Mouse (Mus musculus): ENCODE measurements around the gene Dguok.

Dguok gene

GRCm38 (mm10) chr6:83499078-83499477 lies 7.7 kb downstream of the Dguok start:
- no peak for DNase-seq (ENCODE audit: low read depth, low spot score)

DNA sequence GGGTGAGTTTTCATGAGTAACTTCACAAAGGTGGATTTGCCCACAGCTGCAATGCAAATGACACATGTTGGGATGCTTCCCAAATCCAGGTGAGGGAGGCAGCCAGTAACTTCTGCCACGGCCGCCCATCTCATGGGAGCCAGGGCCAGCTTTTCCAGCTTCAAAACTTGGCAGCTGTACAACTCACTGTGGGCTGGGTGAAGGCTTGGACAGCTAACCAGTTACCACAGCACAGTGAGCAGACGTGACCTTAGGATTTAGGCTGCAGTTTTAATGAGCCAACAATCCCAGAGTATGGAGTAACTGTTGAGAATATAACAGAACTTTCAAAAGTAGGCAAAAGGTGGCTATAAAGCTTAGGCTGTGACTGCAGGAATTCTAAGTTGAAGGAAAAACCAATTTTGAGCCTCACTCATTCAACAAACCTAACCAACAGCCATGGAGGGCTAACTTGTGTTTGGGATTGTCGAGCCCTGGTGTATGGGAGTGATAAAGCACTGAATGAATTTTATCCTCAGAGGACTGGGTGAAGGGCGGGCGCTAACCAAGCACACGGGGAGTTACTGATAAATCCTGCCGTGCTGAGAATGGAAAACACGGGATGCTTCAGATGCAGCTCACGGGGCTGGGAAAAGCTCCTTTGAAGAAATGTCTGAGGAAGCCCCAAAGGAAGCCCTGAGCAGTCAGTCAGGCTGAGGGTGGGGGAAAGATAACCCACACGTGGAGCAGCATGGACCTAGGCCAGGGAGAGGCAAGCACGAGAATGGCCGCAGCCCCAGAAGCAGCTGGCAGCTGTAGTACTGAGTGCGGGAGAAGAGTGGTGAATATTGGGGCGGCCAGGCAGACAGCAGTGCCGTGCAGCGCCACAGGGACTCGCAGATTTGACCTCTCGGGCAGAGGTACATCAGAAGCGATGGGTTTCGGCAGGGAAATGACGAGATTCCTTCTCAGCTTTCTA lies 9.7 kb downstream of the Dguok start:
- no peak for DNase-seq (ENCODE audit: low read depth, low spot score)

DNA sequence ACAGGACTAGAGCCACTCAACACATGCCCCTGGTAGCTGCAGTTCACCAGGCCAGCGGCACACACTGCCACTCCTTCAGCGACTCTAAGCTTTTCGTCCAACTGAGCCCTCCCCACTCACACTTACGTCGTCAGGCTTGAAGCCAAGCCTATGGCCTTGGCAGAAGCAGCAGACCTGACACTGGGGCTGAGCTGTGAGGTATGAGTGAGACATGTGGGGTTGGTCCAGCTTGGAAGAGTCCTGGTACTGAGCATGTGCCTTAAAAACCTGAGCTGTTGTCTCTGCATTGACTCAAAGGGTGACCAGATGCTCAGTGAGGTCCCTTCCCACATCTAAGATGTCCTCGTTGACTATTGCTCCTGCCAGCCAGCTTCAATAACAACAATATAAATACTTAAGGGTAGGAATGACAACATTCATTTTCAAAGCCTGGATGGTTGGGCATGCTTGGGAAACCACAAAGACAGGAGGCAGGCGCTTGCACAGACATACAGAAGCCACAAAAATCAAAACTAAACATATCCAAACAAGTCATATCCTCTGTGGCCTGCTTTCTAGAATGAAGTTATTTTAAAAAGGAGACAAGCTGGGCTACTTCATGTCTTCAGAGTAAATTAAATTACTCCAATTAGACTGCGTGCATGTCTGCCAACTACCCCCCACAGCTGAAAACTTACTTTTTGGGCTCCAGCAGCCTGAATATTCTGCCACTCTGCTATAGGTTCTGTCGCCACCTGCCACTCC lies 10.6 kb downstream of the Dguok start:
- DNase-seq (ENCODE audit: low read depth, low spot score), result no peak

- DNase-seq (ENCODE audit: low read depth, low spot score), result no peak
Measured at GRCm38 (mm10) chr6:83490622-83491021, 16.1 kb downstream of the Dguok start.

- no peak for DNase-seq (ENCODE audit: low read depth, low spot score)
Measured at GRCm38 (mm10) chr6:83488200-83488599, 18.6 kb downstream of the Dguok start.

GRCm38 (mm10) chr6:83487298-83487697 lies 19.5 kb downstream of the Dguok start:
- DNase-seq (ENCODE audit: low read depth, low spot score), result no peak

GRCm38 (mm10) chr6:83485854-83486253 lies 20.9 kb downstream of the Dguok start:
- no peak for DNase-seq (ENCODE audit: low read depth, low spot score)

DNA sequence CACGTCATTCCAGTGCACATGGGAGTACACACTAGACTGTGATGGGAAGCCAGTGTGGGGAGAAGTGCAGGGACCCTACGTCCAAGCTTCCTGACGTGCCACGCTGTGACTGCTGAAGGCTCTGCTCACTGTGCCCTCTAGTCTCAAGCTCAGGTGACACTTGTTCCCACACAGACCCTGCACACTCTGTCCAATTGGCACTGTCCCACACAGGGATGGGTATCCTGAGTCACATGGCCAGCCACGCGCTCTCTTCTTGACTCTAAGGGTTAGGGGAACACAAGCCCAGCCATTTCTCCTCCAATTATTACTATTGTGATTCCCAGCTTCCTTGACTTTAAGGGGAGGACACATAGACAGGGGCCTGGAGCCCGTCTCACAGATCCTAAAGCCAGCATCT lies 23.0 kb downstream of the Dguok start:
- no peak for DNase-seq (ENCODE audit: low read depth, low spot score)

- no peak for DNase-seq (ENCODE audit: low read depth, low spot score)
Measured at GRCm38 (mm10) chr6:83482418-83483085, 24.2 kb downstream of the Dguok start.

DNA sequence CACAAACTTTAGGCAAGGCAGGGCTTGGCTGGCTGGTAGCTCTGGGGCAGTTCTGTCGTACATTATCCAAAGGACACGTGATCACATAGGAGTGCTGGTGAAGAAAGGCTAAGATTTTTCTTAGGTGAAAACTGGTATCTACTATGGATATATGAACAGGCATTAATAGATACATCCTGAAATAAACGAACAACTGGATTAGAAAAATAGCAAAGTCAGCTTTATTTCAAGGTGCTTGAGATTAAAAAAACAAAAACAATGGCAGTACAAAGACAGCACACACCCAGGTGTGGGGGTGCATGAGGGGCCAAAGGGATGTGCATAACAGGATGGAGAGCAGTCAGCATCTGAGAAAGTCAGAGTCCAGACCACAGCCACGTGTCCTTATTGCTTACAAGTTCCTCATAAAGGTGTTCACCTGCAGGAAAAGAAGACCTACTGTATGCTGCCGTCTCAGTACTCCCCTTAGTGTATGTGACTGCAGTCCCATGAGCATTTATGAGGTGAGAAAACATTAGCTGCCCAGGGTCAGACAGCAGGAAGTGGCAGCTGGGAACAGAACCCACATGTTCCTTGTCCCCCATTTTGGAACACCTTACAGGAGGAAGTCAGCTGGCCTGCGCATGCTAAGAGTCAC lies 26.6 kb downstream of the Dguok start:
- DNase-seq (ENCODE audit: low read depth, low spot score), result no peak

- no peak for DNase-seq (ENCODE audit: low read depth, low spot score)
Measured at GRCm38 (mm10) chr6:83479193-83479592, 27.6 kb downstream of the Dguok start.

GRCm38 (mm10) chr6:83478628-83479027 lies 28.1 kb downstream of the Dguok start:
- no peak for DNase-seq (ENCODE audit: low read depth, low spot score)

DNA sequence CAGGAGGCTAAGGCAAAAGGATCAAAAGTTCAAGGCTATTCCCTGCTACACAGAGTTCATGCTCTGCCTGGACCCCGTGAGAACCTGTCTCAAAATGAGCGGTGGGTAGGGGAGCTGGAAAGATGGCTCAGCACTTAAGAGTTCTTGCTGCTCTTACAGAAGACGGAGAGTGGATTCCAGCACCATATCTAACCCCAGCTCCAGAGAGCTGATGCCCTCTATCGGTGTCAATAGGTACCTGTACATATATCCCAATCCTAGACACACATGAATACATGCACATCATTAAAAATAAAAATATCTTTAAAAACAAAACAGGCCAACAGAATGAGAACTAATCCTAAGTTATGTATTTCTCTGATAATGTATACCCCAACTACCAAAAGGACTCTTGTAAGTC lies 28.6 kb downstream of the Dguok start:
- DNase-seq (ENCODE audit: low read depth, low spot score), result no peak

DNA sequence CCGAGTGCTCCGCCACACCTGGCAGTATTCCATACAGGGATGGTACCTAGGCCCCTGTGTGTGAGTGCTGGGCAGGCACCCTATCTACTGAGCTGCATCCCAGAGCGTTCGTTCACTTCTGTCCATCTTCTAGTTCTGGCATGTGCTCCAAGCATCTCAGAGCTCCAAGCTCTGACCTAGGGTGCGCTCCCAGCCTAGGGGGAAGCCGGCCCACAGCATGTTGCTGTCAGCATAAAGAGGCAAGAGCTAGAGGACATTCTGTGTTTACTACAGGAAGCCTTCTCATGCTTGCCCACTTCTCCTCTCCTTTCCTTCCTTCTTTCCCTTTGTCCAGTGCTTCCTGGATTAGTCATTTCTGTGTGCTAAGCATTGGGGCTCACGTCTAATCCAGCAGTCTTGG lies 31.3 kb downstream of the Dguok start:
- DNase-seq (ENCODE audit: low read depth, low spot score), result no peak

GRCm38 (mm10) chr6:83473240-83473639 lies 33.5 kb downstream of the Dguok start:
- no peak for DNase-seq (ENCODE audit: low read depth, low spot score)

GRCm38 (mm10) chr6:83471739-83472138 lies 35.0 kb downstream of the Dguok start:
- DNase-seq (ENCODE audit: low read depth, low spot score), result no peak

GRCm38 (mm10) chr6:83464011-83464410 lies 42.8 kb downstream of the Dguok start:
- DNase-seq (ENCODE audit: low read depth, low spot score), result no peak

DNA sequence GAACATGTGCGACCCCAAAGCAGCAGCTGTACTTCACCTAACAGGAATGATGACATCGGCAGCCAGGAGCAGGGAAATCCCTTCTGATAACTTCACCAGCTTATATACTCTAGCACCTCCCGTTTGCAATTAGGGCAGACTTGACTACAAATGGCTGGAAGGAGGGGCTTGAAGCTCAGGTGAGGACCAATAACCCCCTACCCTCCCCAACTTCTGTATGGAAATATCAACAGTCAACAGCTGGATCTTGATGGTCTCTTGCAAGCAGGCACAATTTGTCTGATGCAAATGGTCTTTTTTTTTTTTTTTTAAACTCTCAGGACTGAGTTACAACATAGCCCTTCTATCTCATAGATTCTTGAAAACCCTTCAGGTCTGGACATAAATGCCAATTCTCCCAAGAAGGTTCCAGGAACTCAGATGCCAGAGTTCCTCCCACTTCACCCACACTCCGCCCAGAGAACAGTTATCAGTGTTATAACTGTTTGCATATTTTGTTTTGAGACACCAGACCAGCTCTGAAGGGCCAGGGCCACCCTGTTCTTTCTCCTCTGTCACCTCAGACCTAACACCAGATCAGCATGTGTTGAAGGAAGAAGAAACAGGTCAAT lies 47.6 kb downstream of the Dguok start, which contains the start of gene Tet3:
Tet3 (minus strand) TSS at position 51 of the 611 bp plus-strand sequence.
- DNase-seq (ENCODE audit: low read depth, low spot score), result no peak

DNA sequence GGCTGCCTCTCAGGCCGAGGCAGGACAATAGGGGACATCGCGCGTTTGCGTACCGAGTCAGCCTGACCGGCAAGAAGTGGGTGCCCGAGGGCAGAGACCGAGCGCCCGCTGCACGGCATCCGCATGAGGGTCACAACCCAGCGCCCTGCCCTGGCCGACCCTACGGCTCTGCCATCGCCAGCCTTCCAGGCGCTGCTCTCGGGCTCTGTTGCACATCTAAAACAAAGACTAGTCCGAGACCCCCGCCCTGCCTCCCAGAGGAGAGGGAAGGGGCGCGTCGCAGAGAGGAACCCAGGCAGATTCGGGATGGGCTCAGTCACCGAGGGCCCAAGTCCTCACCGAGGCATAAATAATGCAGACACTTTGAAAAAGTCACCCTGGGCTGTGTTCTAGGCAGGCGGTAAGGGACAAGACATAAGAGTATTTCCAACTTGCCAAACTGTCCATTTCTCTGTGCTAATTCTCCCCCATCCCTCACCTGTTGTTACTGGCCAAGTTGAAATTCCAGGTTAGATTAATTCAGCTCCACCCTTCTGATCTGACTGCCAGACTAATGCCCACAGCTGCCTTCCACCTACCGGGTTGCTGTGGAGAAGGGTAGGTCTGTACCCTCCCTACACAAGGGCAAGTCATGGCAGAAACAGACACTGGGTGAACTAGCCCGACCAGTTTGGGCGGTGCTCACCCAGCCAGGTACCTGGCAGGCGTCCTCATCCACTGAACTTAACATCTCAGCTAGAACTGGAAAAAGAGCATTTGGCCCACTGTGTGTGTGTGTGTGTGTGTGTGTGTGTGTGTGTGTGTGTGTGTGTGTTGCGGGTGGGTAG lies 49.6 kb downstream of the Dguok start:
- no peak for DNase-seq (ENCODE audit: low read depth, low spot score)

Measured in embryo, embryonic 11.5 days (tissue).